Mouse (Mus musculus): ENCODE data around the gene Tmprss2.

- TF ChIP-seq CTCF (IDR thresholded peaks at IDR 0.05; ENCODE audit: low read depth, low read length) (no peak), EP300 (IDR thresholded peaks at IDR 0.05; ENCODE audit: insufficient read depth, low read depth, low read length) (no peak)
Observed at GRCm38 (mm10) chr16:97593816-97594509, 17.0 kb downstream of the Tmprss2 start.

Data from ES-Bruce4 (cell line).